Mouse (Mus musculus): ENCODE results near the gene Chil5. TPM values are rescaled to one million over a fixed set of nuclear protein-coding genes. Genes with fewer than 3 reads are reported as not detected.
"Not testable (repeated sequence)": the region's sequence is repeated elsewhere in the genome, so short reads cannot be mapped to it uniquely, and the experiment has no call there.

Chil5 gene
- total RNA-seq (2012; rRNA removed) = not detected in 2 replicates

DNA sequence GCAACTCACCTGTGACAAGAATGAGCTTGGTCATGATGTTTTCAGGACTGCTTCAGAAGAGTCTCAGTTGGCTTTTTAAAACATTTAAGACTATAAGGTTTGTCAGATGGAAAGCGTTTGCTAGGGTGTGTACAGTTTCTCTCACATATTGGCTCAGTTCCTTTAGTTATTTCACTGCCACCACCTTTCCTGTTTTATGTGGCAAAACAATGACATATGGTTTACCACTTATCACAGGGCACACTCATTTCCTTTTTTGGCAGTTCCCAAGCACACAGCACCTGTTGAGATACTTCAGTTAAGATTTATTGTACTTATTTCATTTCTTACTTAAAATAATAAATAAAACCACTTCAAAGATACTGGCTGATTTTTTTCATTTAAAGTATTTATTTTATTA lies at the start of gene Chil5:
Gene Chil5 (minus strand): TSS at position 34 of the 400 bp plus-strand sequence.
- no peak within 1 kb of the TSS for H3K27ac ChIP-seq (ENCODE audit: insufficient read depth, low read depth, low read length, poor library complexity, severe bottlenecking)
- no peaks in the 10 kb centered on the region for H3K4me1 ChIP-seq (ENCODE audit: control insufficient read depth in 2 of 2, insufficient read depth in 2 of 2, low read length in 2 of 2, poor library complexity in 1 of 2)
- H3K4me3 ChIP-seq (ENCODE audit: insufficient read depth in 1 of 2, low read depth in 1 of 2, low read length in 2 of 2, poor library complexity in 1 of 2, severe bottlenecking in 1 of 2) = no peak within 1 kb of the TSS
- no peaks in the 10 kb centered on the region for H3K9me3 ChIP-seq (ENCODE audit: control insufficient read depth, insufficient read depth, low read depth, low read length)
- TF ChIP-seq ZNF384 (IDR thresholded peaks at IDR 0.05; ENCODE audit: low read depth, low read length) = no peak
- TF ChIP-seq HCFC1 (IDR thresholded peaks at IDR 0.05; ENCODE audit: borderline replicate concordance, insufficient read depth, low read length) = no peak
- no peak for TF ChIP-seq MAFK (IDR thresholded peaks at IDR 0.05; ENCODE audit: insufficient read depth, low read depth, low read length)
- no peak for TF ChIP-seq CHD2 (IDR thresholded peaks at IDR 0.05; ENCODE audit: low read depth, low read length)
- TF ChIP-seq ZC3H11A (IDR thresholded peaks at IDR 0.05; ENCODE audit: borderline replicate concordance, low read depth, low read length) = no peak
- no peak for DNase-seq (ENCODE audit: low read depth, low spot score)
- in situ Hi-C loops (cut with MboI; ENCODE audit: low sequenced_read_pairs in 2 of 2, unreplicated experiment in 2 of 2) = no loop called here
- H3K36me3 ChIP-seq (ENCODE audit: control insufficient read depth, insufficient read depth, low read length, poor library complexity, severe bottlenecking) = no peaks in the 10 kb centered on the region
- H3K9ac ChIP-seq (ENCODE audit: insufficient read depth, low read depth, low read length, poor library complexity, severe bottlenecking) = no peak within 1 kb of the TSS

DNA sequence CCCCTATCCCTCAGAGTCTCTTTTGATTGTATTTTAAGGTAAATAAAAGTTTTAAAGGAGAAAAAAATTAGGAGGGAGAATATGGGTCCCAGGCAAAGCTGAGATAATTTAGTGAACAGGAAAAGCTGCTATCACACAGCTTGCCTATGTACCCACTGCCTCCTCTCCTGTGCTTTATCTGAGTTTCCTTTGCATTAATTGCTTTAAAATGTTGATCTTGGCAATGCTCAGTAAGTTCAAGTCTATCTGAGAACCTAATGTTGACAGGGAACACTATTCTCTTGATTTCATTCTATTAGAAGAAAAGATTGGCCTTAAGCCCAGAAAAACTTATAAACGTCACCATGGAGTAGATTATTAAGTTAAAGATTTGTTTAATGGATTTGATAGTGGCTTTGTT lies 42.2 kb upstream of the Chil5 start:
- no peak for DNase-seq (ENCODE audit: low read depth, low spot score)
- TF ChIP-seq ZNF384 (IDR thresholded peaks at IDR 0.05; ENCODE audit: low read depth, low read length) = no peak
- no peak for TF ChIP-seq ZC3H11A (IDR thresholded peaks at IDR 0.05; ENCODE audit: borderline replicate concordance, low read depth, low read length)
- no peak for TF ChIP-seq MAFK (IDR thresholded peaks at IDR 0.05; ENCODE audit: insufficient read depth, low read depth, low read length)
- no peak for TF ChIP-seq HCFC1 (IDR thresholded peaks at IDR 0.05; ENCODE audit: borderline replicate concordance, insufficient read depth, low read length)
- no peak for TF ChIP-seq CHD2 (IDR thresholded peaks at IDR 0.05; ENCODE audit: low read depth, low read length)
- in situ Hi-C loops (cut with MboI; ENCODE audit: low sequenced_read_pairs in 2 of 2, unreplicated experiment in 2 of 2) = no loop called here

DNA sequence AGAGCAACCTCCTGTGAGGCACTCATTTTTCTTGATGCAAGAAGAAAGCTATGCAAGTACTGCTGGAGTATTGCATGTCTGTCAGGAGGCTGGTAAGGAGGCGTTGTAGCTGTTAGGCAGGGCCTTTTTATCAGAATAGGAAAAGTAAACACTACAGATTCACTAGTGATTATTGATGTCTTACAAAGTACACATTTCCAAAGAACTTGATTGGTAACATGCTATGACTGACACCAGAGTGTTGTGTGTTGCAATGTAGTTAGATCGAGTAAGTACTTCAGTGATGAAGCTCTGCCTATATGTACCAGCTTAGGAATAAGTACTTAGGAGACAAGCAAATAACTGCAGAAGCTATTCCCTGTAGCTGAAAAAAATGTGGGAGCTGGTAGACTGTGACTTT lies 38.4 kb upstream of the Chil5 start:
- Histone ChIP-seq H3K4me3 (ENCODE audit: insufficient read depth in 1 of 2, low read depth in 1 of 2, low read length in 2 of 2, poor library complexity in 1 of 2, severe bottlenecking in 1 of 2) (no peak overlapping the region), H3K4me1 (ENCODE audit: control insufficient read depth in 2 of 2, insufficient read depth in 2 of 2, low read length in 2 of 2, poor library complexity in 1 of 2) (no peaks in the 10 kb centered on the region), H3K36me3 (ENCODE audit: control insufficient read depth, insufficient read depth, low read length, poor library complexity, severe bottlenecking) (no peaks in the 10 kb centered on the region), H3K9me3 (ENCODE audit: control insufficient read depth, insufficient read depth, low read depth, low read length) (no peaks in the 10 kb centered on the region), H3K27ac (ENCODE audit: insufficient read depth, low read depth, low read length, poor library complexity, severe bottlenecking) (no peak overlapping the region), H3K9ac (ENCODE audit: insufficient read depth, low read depth, low read length, poor library complexity, severe bottlenecking) (no peak overlapping the region)
- TF ChIP-seq HCFC1 (IDR thresholded peaks at IDR 0.05; ENCODE audit: borderline replicate concordance, insufficient read depth, low read length) (no peak), MAFK (IDR thresholded peaks at IDR 0.05; ENCODE audit: insufficient read depth, low read depth, low read length) (no peak), ZNF384 (IDR thresholded peaks at IDR 0.05; ENCODE audit: low read depth, low read length) (no peak), ZC3H11A (IDR thresholded peaks at IDR 0.05; ENCODE audit: borderline replicate concordance, low read depth, low read length) (no peak), CHD2 (IDR thresholded peaks at IDR 0.05; ENCODE audit: low read depth, low read length) (no peak)
- DNase-seq (ENCODE audit: low read depth, low spot score) = no peak
- in situ Hi-C loops (cut with MboI; ENCODE audit: low sequenced_read_pairs in 2 of 2, unreplicated experiment in 2 of 2) = no loop called here

More for the DNA sequence above, 42.2 kb upstream of the Chil5 start:
- no peak overlapping the region for H3K4me3 ChIP-seq (ENCODE audit: insufficient read depth in 1 of 2, low read depth in 1 of 2, low read length in 2 of 2, poor library complexity in 1 of 2, severe bottlenecking in 1 of 2)
- H3K9me3 ChIP-seq (ENCODE audit: control insufficient read depth, insufficient read depth, low read depth, low read length) = no peaks in the 10 kb centered on the region; the same call in 1 of the 2 replicates
- no peak overlapping the region for H3K27ac ChIP-seq (ENCODE audit: insufficient read depth, low read depth, low read length, poor library complexity, severe bottlenecking)
- no peaks in the 10 kb centered on the region for H3K36me3 ChIP-seq (ENCODE audit: control insufficient read depth, insufficient read depth, low read length, poor library complexity, severe bottlenecking)
- no peaks in the 10 kb centered on the region for H3K4me1 ChIP-seq (ENCODE audit: control insufficient read depth in 2 of 2, insufficient read depth in 2 of 2, low read length in 2 of 2, poor library complexity in 1 of 2)
- no peak overlapping the region for H3K9ac ChIP-seq (ENCODE audit: insufficient read depth, low read depth, low read length, poor library complexity, severe bottlenecking)

- H3K36me3 ChIP-seq (ENCODE audit: control insufficient read depth, insufficient read depth, low read length, poor library complexity, severe bottlenecking); H3K27ac ChIP-seq (ENCODE audit: insufficient read depth, low read depth, low read length, poor library complexity, severe bottlenecking); H3K9ac ChIP-seq (ENCODE audit: insufficient read depth, low read depth, low read length, poor library complexity, severe bottlenecking); H3K9me3 ChIP-seq (ENCODE audit: control insufficient read depth, insufficient read depth, low read depth, low read length); H3K4me3 ChIP-seq (ENCODE audit: insufficient read depth in 1 of 2, low read depth in 1 of 2, low read length in 2 of 2, poor library complexity in 1 of 2, severe bottlenecking in 1 of 2); in situ Hi-C loops (cut with MboI; ENCODE audit: low sequenced_read_pairs in 2 of 2, unreplicated experiment in 2 of 2); H3K4me1 ChIP-seq (ENCODE audit: control insufficient read depth in 2 of 2, insufficient read depth in 2 of 2, low read length in 2 of 2, poor library complexity in 1 of 2): not testable (repeated sequence)
- DNase-seq (ENCODE audit: low read depth, low spot score) = peak; percentile 38
Measured at GRCm38 (mm10) chr3:106067707-106068106, 35.1 kb upstream of the Chil5 start.

DNA sequence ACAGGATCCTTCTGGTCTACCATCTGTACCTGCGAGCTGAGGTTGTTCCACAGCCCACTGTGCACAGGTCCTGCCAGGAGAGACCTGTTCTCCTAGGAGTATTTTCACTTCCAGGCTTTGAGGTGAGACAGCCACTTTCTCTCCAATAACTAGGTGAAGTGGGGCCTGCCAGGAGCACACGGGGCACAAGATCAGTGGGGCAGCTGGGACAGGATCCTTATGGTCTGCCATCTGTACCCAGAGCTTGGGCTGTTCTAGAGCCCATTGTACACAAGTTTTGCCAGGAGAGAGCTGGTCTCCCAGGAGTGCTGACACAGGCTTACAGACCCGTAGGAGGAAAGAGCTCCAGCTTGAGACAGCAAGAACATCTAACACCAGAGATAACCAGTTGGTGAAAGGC lies 25.4 kb upstream of the Chil5 start:
- Histone ChIP-seq H3K4me3 (ENCODE audit: insufficient read depth in 1 of 2, low read depth in 1 of 2, low read length in 2 of 2, poor library complexity in 1 of 2, severe bottlenecking in 1 of 2) (no peak overlapping the region), H3K9ac (ENCODE audit: insufficient read depth, low read depth, low read length, poor library complexity, severe bottlenecking) (no peak overlapping the region), H3K27ac (ENCODE audit: insufficient read depth, low read depth, low read length, poor library complexity, severe bottlenecking) (no peak overlapping the region), H3K4me1 (ENCODE audit: control insufficient read depth in 2 of 2, insufficient read depth in 2 of 2, low read length in 2 of 2, poor library complexity in 1 of 2) (no peaks in the 10 kb centered on the region), H3K9me3 (ENCODE audit: control insufficient read depth, insufficient read depth, low read depth, low read length) (no peaks in the 10 kb centered on the region), H3K36me3 (ENCODE audit: control insufficient read depth, insufficient read depth, low read length, poor library complexity, severe bottlenecking) (no peaks in the 10 kb centered on the region)
- in situ Hi-C loops (cut with MboI; ENCODE audit: low sequenced_read_pairs in 2 of 2, unreplicated experiment in 2 of 2) = no loop called here
- no peak for DNase-seq (ENCODE audit: low read depth, low spot score)
- TF ChIP-seq MAFK (IDR thresholded peaks at IDR 0.05; ENCODE audit: insufficient read depth, low read depth, low read length) (no peak), ZC3H11A (IDR thresholded peaks at IDR 0.05; ENCODE audit: borderline replicate concordance, low read depth, low read length) (no peak), HCFC1 (IDR thresholded peaks at IDR 0.05; ENCODE audit: borderline replicate concordance, insufficient read depth, low read length) (no peak), ZNF384 (IDR thresholded peaks at IDR 0.05; ENCODE audit: low read depth, low read length) (no peak), CHD2 (IDR thresholded peaks at IDR 0.05; ENCODE audit: low read depth, low read length) (no peak)
